Mouse (Mus musculus): ENCODE results near the gene Ankar.

Ankar gene

GRCm38 (mm10) chr1:72700479-72700878 lies at the start of gene Ankar:
Gene Ankar (minus strand): TSS chr1:72700579.
- no peak for DNase-seq

GRCm38 (mm10) chr1:72746382-72746781 lies 46.0 kb upstream of the Ankar start:
- no peak for DNase-seq

- no peak for DNase-seq
These were observed 44.6 kb upstream of the Ankar start for GRCm38 (mm10) chr1:72744816-72745506.

GRCm38 (mm10) chr1:72741406-72741805 lies 41.0 kb upstream of the Ankar start:
- DNase-seq: no peak

- no peak for DNase-seq
These were observed 39.3 kb upstream of the Ankar start for GRCm38 (mm10) chr1:72739681-72740063.

- DNase-seq: no peak
These were observed 38.7 kb upstream of the Ankar start for GRCm38 (mm10) chr1:72738946-72739680.

GRCm38 (mm10) chr1:72736397-72737125 lies 36.2 kb upstream of the Ankar start:
- no peak for DNase-seq

- no peak for DNase-seq
These were observed 32.9 kb upstream of the Ankar start for GRCm38 (mm10) chr1:72733191-72733691.

- DNase-seq: no peak
These were observed 29.7 kb upstream of the Ankar start for GRCm38 (mm10) chr1:72730126-72730525.

- DNase-seq: no peak
These were observed 28.4 kb upstream of the Ankar start for GRCm38 (mm10) chr1:72728781-72729180.

- no peak for DNase-seq
These were observed 25.6 kb upstream of the Ankar start for GRCm38 (mm10) chr1:72725941-72726340.

- DNase-seq: no peak
These were observed 24.0 kb upstream of the Ankar start for GRCm38 (mm10) chr1:72724354-72724753.

GRCm38 (mm10) chr1:72722646-72723045 lies 22.3 kb upstream of the Ankar start:
- DNase-seq: no peak

GRCm38 (mm10) chr1:72720115-72720725 lies 19.8 kb upstream of the Ankar start:
- DNase-seq: no peak

- DNase-seq: peak; percentile 74
These were observed 18.5 kb upstream of the Ankar start for GRCm38 (mm10) chr1:72718846-72719245.

- no peak for DNase-seq
These were observed 17.2 kb upstream of the Ankar start for GRCm38 (mm10) chr1:72717540-72717939.

GRCm38 (mm10) chr1:72716926-72717325 lies 16.5 kb upstream of the Ankar start:
- peak; percentile 84 for DNase-seq

- no peak for DNase-seq
These were observed 16.0 kb upstream of the Ankar start for GRCm38 (mm10) chr1:72716421-72716820.

- DNase-seq: no peak
These were observed 15.4 kb upstream of the Ankar start for GRCm38 (mm10) chr1:72715593-72716361.

- DNase-seq: no peak
These were observed 14.7 kb upstream of the Ankar start for GRCm38 (mm10) chr1:72715065-72715464.

- no peak for DNase-seq
These were observed 14.2 kb upstream of the Ankar start for GRCm38 (mm10) chr1:72714547-72714946.

GRCm38 (mm10) chr1:72711684-72712083 lies 11.3 kb upstream of the Ankar start:
- peak; percentile 42 for DNase-seq
